Mouse (Mus musculus) bone marrow, adult 2 months (tissue): ENCODE measurements around the gene Chrna10.

Source experiments
- CTCF ChIP-seq: fragments of 200-500 bp; IDR thresholded peaks from 2 replicates; pipeline ENCODE4 v1.5.1; 2011; ENCODE audit warnings: low read length, control low read depth; ENCODE audit not compliant: control insufficient read depth, insufficient read depth
- POLR2A ChIP-seq: fragments of 200-500 bp; IDR thresholded peaks from 2 replicates; pipeline ENCODE4 v1.6.1; 2011; ENCODE audit warnings: low read depth, mild to moderate bottlenecking, control low read depth, low read length, borderline replicate concordance; ENCODE audit not compliant: control insufficient read depth

DNA sequence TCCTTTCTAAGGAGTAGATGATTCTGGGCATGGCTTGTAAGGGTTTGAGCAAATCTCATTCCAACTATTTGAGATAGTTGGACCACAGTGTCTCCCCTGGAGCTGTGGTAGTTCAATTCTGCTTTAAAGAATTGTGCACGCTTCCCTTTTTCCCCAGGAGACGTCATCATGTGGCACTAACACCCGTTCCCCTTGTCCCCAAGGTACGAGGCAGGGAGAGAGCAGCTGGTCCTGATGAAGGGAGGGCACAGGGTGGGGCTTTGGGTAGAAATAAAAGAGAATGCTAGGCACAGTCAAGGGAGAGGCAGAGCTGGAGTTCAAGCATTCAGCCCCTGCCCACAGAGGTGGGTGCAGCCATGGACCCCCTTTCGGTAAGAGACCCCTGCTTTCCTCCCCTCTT is 33.8 kb downstream of the Chrna10 start, which contains the start of gene Trpc2:
- TF ChIP-seq CTCF, result no peak
- TF ChIP-seq POLR2A, result no peak
